Mouse (Mus musculus) right cerebral cortex, adult 2 months (tissue): ENCODE measurements around the gene Glp2r.

ENCODE experiments used
- DNase-seq, 2 experiments: peaks; one replicate each; pipeline ENCODE4 v3.0.0; 2021 to 2022; ENCODE audit warnings: low spot score in 2 of 2

Gene Glp2r

GRCm38 (mm10) chr11:67771053-67771452, at the start of gene Glp2r:
TSS of gene Glp2r (minus strand) at chr11:67771153.
- DNase-seq: no peak

- DNase-seq: peak; percentile 42 to 53
Observed at GRCm38 (mm10) chr11:67820221-67820620, 49.3 kb upstream of the Glp2r start.

- peak; percentile 51 to 60 for DNase-seq
Observed at GRCm38 (mm10) chr11:67819604-67820003, 48.7 kb upstream of the Glp2r start.

GRCm38 (mm10) chr11:67811535-67811934, 40.6 kb upstream of the Glp2r start:
- peak; percentile 26 to 44 for DNase-seq

- DNase-seq: peak; percentile 25 to 31
Observed at GRCm38 (mm10) chr11:67808051-67808450, 37.1 kb upstream of the Glp2r start.

GRCm38 (mm10) chr11:67806832-67807597, 36.1 kb upstream of the Glp2r start:
- no peak for DNase-seq

- DNase-seq: no peak
Observed at GRCm38 (mm10) chr11:67805538-67805937, 34.6 kb upstream of the Glp2r start.

GRCm38 (mm10) chr11:67801169-67801568, 30.2 kb upstream of the Glp2r start:
- no peak for DNase-seq

GRCm38 (mm10) chr11:67800130-67800723, 29.3 kb upstream of the Glp2r start:
- no peak for DNase-seq

GRCm38 (mm10) chr11:67797931-67798330, 27.0 kb upstream of the Glp2r start, which contains the start of gene Dhrs7c:
TSS of gene Dhrs7c (plus strand) at chr11:67798187.
- no peak for DNase-seq

- no peak for DNase-seq
Observed at GRCm38 (mm10) chr11:67790182-67790581, 19.2 kb upstream of the Glp2r start.

GRCm38 (mm10) chr11:67774379-67774778, 3.4 kb upstream of the Glp2r start, which contains the start of gene Gsg1l2:
TSS of gene Gsg1l2 (plus strand) at chr11:67774608.
- no peak for DNase-seq

GRCm38 (mm10) chr11:67772577-67772976, 1.6 kb upstream of the Glp2r start:
- peak; percentile 74 to 87 for DNase-seq

- DNase-seq: no peak
Observed at GRCm38 (mm10) chr11:67771691-67772090, 738 bp upstream of the Glp2r start.

- no peak for DNase-seq
Observed at GRCm38 (mm10) chr11:67757373-67758167, 13.4 kb downstream of the Glp2r start.

- DNase-seq: no peak
Observed at GRCm38 (mm10) chr11:67756287-67756686, 14.7 kb downstream of the Glp2r start.

- no peak for DNase-seq
Observed at GRCm38 (mm10) chr11:67741569-67741968, 29.4 kb downstream of the Glp2r start.

- no peak for DNase-seq
Observed at GRCm38 (mm10) chr11:67738846-67739490, 32.0 kb downstream of the Glp2r start.

- no peak for DNase-seq
Observed at GRCm38 (mm10) chr11:67738345-67738744, 32.6 kb downstream of the Glp2r start.

GRCm38 (mm10) chr11:67734597-67734996, 36.4 kb downstream of the Glp2r start:
- no peak for DNase-seq

- DNase-seq: no peak
Observed at GRCm38 (mm10) chr11:67733726-67734125, 37.2 kb downstream of the Glp2r start.

- no peak for DNase-seq
Observed at GRCm38 (mm10) chr11:67731056-67731455, 39.9 kb downstream of the Glp2r start.
